Mouse (Mus musculus): Measurements from ENCODE around the gene Clcnka.

DNA sequence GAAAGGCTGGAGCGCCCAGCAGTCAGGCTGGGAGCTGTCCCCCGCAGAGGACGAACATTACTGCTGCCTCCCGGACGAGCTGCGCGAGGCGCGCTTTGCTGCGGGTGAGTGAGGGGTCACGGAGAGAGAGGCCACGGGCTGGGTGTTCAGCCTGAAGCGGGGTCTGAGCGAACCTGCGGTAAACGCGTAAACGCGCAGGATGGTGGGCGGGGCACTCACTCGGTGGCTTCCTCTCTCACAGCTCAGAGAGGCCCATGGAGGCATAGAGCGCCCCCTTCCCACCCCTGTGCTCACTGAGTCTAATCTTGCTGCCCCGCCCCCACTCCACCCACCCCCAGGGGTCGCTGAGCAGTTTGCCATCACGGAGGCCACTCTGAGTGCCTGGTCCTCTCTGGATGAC lies 16.1 kb downstream of the Clcnka start:
- TF ChIP-seq CTCF (IDR thresholded peaks at IDR 0.05; ENCODE audit: extremely low read depth, insufficient read length, insufficient replicate concordance, low read depth, low read length): no peak
- no peak for TF ChIP-seq POLR2A (IDR thresholded peaks at IDR 0.05; ENCODE audit: low read depth, low read length)
